Mouse (Mus musculus) neural tube, embryonic 10.5 days (tissue): ENCODE measurements around the gene Ralgapb.
"Not testable (repeated sequence)": the region's sequence is repeated elsewhere in the genome, so short reads cannot be mapped to it uniquely, and the experiment has no call there.

Experiments
- DNase-seq: peaks from one replicate; pipeline ENCODE4 v3.0.0-alpha.2; 2017; ENCODE audit warnings: low spot score; ENCODE audit errors: extremely low spot score

Gene Ralgapb

GRCm38 (mm10) chr2:158409595-158410021 lies at the start of gene Ralgapb:
TSS of gene Ralgapb (plus strand) at chr2:158409848.
- DNase-seq, result peak; percentile 98

GRCm38 (mm10) chr2:158360873-158361677 lies 48.6 kb upstream of the Ralgapb start:
- peak; percentile 92 for DNase-seq

- no peak for DNase-seq
Measured at GRCm38 (mm10) chr2:158361678-158362320, 47.8 kb upstream of the Ralgapb start.

- no peak for DNase-seq
Measured at GRCm38 (mm10) chr2:158364175-158364574, 45.5 kb upstream of the Ralgapb start.

GRCm38 (mm10) chr2:158365099-158365850 lies 44.4 kb upstream of the Ralgapb start:
- no peak for DNase-seq

GRCm38 (mm10) chr2:158367654-158368053 lies 42.0 kb upstream of the Ralgapb start:
- no peak for DNase-seq

DNA sequence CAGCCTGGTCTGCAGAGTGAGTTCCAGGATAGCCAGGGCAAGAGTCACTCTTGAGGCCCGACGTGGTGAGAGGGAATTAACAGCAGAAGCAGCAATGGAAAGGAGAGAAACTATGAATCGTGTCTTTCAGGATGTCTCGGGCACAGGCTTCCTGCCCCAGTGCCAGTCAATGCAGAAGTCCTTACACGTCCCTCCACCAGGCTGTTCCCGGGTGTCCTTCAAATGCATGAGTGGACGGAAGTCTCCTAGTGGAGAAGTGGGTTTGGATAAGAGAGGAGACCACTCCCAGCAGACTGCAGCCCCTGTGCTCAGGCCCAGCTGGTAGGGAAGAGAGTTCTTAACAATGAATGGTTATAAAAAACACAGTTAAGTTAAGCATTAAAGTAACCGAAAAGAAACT lies 41.3 kb upstream of the Ralgapb start:
- DNase-seq, result no peak

- no peak for DNase-seq
Measured at GRCm38 (mm10) chr2:158369474-158370172, 40.0 kb upstream of the Ralgapb start.

GRCm38 (mm10) chr2:158370173-158370550 lies 39.5 kb upstream of the Ralgapb start:
- DNase-seq, result no peak

GRCm38 (mm10) chr2:158373061-158373460 lies 36.6 kb upstream of the Ralgapb start:
- no peak for DNase-seq

DNA sequence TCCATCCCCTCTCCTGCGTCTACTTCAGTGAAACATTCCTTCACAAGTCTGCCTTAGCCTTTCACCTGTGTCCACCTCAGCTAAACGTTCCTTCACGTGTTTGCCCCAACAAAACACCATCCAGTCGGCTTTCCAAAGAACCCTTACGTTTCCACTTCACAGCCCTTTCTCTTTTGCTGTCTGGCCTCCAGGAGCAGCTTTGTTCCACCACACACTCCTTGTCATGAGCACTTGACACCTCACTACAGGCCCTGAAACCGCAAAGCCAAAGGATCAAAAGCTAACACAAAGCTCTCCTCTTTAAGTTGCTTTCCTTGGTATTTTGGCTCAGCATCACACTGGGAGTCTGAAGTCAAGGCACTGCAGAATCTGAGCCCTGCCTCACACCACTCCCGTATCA lies 36.1 kb upstream of the Ralgapb start:
- no peak for DNase-seq

- peak; percentile 78 for DNase-seq
Measured at GRCm38 (mm10) chr2:158375443-158376122, 34.1 kb upstream of the Ralgapb start, which contains the start of gene Snhg11. TSS of gene Snhg11 (plus strand) at chr2:158375638.

GRCm38 (mm10) chr2:158376123-158376687 lies 33.4 kb upstream of the Ralgapb start:
- peak; percentile 25 for DNase-seq

DNA sequence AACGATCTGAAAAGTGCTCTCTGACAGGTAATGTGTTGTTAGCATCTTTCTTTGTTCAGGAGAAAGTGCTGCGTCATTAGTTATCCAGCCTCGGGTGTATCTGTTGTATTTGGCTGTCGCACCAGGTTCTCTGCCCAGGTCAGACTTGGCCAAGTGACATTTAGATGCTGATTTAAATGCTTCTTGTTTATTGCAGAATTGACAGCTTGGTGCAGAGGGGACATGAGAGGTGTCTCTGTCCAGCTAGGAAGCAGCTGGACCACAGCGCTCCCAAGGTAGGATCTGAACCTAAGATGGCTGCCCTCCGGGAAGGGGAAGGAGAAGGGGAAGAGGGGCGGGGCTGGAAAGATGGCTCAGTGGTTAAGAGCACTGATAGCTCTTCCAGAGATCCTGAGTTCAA lies 32.9 kb upstream of the Ralgapb start:
- DNase-seq, result no peak

DNA sequence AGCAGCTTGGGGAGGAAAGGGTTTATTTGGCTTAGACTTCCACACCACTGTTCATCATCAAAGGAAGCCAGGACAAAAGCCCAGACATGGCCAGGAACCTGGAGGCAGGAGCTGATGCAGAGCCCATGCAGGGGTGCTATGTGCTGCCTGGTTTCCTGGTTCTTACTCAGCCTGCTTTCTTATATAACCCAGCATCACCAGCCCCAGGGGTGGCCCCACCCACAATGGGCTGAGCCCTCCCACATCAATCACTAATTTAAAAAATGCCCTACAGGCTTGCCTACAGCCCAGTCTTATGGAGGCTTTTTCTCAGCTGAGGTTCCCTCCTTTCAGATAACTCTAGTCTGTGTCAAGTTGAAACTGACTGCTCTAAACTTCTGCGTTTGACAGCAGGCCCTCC lies 31.8 kb upstream of the Ralgapb start:
- DNase-seq, result no peak

DNA sequence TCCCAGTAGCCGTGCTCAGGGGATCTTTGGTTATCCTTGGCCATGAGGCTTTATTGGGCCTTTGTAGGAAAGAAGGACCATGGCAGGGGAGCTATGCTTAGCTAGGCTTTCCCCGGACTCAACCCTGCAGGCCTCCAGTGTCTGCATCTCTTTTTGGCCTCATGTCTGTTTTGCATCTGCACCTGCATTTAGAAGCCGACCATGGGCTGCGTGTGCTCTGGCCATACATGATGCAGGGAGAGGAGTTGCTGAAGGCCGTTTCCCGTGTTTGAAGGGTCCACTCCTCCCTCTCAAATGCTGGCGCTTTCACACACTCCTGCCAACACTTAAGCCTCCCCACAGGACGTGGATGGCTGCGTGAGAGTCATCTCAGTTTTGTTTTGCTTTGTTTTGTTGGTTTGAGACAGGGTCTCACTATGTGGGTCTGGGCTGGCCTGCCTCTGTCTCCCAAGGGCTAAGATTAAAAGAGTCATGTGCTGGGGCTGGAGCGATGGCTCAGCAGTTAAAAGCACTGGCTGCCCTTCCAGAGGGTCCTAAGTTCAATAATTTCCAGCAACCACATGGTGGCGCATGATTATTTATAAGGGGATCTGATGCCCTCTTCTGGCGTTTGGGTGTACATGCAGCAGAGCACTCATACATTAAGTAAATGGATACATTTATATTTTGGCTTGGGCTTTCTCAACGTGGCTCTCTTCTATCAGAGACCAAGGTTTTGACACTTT lies 30.1 kb upstream of the Ralgapb start:
- peak; percentile 65 for DNase-seq

GRCm38 (mm10) chr2:158386072-158386471 lies 23.6 kb upstream of the Ralgapb start:
- no peak for DNase-seq

GRCm38 (mm10) chr2:158389421-158389820 lies 20.2 kb upstream of the Ralgapb start:
- no peak for DNase-seq

DNA sequence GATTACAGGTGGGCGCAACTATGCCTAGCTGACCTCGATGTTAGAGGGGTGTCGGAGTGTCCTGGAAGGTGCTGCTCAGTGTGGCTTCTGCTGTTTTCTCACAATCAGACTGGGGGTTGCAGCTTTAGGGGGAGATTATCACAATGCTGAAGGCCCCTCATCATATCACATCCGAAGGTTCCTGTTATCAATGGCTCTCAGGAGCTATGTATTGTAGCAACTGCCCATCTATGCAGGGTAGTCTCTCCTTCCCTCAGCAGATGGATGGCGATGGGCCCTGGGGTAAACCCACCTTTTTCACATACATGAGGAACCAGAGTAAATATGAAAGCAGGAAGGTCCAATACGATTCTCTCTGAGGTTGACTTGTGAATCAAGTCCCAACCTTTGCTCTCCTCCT lies 13.3 kb upstream of the Ralgapb start:
- no peak for DNase-seq

GRCm38 (mm10) chr2:158397140-158397539 lies 12.5 kb upstream of the Ralgapb start:
- DNase-seq, result not testable (repeated sequence)
